Mouse (Mus musculus): ENCODE results near the gene Unc13d.

The Unc13d gene

DNA sequence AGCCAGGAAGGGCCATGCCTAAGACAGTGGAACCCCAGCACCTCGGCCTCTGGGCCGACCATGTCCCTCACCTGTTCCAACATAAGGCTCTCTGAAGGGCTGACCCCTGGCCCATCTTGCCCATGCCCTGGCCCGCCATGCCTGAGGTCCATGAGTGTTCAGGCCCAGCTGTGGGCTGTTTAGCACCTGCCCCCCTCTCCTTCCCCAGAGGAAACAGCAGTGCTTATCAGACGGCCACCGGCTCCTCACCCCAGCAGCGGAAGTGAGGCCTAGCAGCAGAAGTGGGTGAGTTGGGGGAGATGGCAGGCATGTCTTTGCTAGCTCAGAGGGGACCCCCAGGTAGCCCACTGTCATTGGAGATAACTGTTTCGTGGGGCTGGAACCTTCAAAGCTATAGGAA, 925 bp downstream of the Unc13d start:
- DNase-seq, result no peak

DNA sequence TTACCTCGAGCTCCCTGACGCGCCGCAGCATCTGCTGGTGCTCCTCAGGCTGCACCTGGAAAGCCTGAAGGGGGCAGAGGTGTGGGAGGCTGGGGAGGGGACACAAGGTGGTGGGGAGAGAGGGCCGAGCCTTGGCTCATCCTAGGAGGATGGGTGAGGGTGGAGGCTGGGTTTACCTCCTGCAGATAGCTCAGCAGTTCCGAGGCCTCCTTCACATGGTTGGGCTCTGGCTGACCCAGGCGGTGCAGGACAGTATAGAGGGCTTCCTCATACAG, 1.6 kb downstream of the Unc13d start:
- DNase-seq, result no peak

DNA sequence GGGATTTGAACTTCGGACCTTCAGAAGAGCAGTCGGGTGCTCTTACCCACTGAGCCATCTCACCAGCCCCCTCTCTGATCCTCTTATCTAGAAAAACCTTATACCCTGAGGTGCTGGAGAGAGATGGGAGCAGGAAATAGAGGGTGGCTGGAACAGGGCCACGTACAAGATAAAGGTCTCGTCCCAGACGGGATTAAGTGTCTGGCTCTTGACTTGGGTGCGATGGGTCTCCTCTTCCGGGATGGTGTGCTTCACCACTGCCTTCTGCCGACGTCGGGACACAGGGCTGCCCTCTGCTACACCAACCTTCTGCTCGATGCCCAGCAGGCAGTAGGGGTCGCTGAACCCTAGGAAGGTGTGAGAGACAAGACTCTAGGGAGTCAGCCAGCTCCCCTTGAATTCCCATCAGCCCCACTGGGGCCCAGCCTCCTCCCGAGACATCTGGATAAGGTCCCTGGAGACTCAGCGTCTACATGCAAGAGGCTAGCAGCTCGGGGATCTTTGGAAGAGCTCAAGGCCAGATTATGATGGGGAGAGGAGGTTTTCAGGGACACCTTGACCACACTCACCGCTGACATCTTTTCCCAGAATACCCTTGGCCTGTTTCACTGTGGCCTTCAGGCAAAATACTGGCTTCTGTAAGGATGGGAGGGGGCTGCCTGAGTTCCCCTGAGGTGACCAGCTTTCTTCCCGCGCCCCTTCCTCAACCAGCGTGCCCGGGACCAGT, 2.1 kb downstream of the Unc13d start:
- DNase-seq, result no peak

- DNase-seq, result no peak
Measured at GRCm38 (mm10) chr11:116074436-116074991, 3.2 kb downstream of the Unc13d start.

GRCm38 (mm10) chr11:116072608-116073007, 5.2 kb downstream of the Unc13d start:
- no peak for DNase-seq

GRCm38 (mm10) chr11:116071510-116071909, 6.3 kb downstream of the Unc13d start:
- no peak for DNase-seq

DNA sequence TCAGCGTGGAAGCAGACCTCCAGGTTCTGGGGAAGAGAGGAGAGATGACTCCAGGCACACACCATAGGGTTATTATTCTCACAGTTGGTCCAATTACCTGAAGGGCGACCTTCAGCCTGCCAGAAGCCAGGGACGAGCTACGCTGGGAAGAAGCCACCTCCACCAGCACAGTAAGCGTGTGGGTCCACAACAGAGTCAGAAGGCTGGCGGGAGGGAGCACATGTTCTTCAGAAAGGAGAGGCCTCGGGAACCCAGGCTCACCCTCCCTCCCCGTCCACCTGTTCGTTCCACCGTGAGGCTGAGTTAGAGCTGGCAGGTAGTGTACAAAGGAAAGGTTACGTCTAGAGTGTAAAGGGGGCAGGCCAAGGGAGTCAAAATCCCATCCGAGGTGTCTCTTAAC, 12.4 kb downstream of the Unc13d start:
- DNase-seq, result no peak

DNA sequence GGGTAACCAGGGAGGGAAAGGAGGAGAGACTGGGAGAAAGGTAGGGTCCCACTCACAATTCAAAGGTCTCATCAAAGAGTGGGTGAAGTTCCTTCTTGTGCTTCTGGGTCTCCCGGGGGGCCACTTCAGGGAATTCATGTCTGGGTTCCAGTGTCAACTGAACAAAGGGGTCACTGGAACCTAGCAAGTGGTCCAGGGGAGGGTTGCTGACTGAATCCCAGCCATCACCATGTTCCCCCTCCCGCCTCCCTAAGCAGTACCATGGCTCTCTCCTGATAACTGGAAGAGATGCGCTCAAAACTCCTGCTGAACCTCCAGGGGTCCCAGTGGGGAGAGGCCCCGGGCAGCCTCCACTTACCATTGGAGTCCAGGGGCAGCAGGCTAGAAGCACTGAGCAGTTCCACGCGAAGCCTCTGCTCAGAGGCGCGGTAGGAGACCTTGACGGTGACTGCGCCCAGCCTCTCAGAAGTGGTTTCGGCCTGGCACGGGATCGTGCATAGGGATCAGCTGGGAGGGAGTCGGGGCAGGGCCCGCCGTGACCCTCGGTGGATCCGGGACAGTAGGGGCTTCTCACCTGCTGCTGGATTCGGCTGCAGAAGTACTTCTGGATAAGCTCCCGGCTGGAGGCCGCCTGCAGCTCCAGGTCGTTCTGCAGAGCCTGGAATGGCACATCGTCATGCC, 13.4 kb downstream of the Unc13d start:
- DNase-seq, result no peak

- DNase-seq, result no peak
Measured at GRCm38 (mm10) chr11:116063562-116063961, 14.2 kb downstream of the Unc13d start.

DNA sequence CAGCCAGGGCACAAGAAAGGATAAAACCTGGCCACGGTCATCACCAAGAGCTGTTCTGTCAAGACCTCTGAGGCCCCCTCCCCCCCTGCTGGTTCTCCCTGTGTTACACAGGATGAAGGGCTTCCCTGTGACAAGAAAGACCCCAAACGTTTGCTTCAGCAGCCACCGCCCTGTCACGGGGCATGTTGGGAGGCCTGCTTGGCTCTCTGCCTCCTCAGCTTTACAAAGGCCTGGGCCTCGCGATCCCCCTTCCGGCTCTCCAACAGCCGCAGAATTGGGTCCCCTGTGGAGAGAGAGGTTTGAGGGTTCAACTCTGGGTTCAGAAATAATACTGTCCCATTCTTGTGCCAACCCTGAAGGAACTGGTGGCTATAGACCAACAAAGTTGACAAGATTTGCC, 15.2 kb downstream of the Unc13d start:
- DNase-seq, result no peak

DNA sequence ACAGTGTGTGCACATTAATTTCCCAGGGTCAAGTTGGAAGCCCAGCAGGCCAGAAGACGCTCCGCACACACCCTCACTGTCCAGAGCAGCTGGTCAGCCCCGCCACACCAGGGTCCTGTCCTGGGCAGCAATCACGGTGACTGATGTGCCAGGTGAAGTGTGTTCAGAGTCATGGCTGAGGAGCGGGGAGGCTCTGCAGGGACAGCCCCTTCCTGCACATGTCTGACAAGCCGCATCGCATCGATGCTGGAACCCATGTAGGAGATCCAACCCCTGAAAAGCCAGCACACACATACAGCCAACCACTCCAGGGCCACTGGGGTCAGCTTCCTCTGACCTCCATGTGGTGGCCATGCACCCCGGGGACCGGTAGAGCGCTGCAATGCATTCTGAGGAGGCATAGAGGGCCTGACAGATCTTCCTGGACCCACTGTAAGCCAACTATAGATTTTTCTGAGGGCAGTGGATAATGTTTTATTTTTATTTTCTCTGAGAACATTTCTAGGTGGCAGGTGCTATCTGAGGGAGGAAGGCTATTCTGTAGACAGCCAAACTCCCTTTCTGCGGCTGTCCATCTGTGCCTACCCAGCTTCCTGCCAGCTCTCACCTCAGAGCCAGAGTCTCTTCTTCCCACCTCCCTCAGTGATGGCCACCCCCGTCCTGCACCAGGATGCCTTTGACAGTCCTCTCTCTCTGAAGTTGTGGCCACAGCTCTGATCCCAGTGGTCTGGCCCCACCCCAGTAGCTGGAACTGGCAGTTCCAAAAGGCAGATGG, 15.9 kb downstream of the Unc13d start:
- no peak for DNase-seq

- DNase-seq, result no peak
Measured at GRCm38 (mm10) chr11:116060596-116060995, 17.2 kb downstream of the Unc13d start.

- no peak for DNase-seq
Measured at GRCm38 (mm10) chr11:116059691-116060025, 18.1 kb downstream of the Unc13d start.

DNA sequence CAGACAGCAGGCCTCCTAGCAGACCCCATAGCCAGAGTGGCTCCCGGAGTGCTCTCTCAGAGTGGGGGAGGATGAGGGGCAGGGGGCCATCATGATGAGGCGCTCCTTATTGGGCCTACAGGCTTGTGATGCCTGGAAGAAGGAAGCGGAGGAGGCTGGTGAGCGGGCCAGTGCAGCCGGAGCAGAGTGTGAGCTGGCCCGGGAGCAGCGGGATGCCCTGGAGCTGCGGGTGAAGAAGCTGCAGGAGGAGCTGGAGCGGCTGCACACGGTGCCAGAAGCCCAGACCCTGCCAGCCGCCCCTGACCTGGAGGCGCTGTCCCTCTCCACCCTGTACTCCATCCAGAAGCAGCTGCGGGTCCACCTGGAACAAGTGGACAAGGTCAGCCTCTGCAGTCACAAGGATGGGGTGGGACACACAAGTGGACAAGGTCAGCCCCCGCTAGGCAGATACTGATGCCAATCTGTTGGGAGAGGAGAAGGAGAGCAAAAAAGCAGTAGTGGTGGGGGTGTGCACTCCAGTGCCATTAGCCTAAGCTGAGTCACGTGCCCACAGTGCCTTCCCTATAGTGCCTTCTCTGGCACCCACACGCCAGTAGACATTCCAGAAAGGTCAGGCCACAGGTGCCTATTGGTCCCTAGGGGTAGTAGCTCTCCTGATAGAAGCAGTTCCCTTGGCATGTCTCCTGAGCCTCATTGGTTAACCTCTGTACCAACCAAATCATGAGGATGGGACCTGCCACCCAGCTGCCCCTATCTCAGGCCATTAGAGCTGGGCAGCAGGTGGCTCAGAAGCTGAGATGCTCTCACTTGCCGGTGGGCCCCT, 18.7 kb downstream of the Unc13d start:
- DNase-seq, result no peak

DNA sequence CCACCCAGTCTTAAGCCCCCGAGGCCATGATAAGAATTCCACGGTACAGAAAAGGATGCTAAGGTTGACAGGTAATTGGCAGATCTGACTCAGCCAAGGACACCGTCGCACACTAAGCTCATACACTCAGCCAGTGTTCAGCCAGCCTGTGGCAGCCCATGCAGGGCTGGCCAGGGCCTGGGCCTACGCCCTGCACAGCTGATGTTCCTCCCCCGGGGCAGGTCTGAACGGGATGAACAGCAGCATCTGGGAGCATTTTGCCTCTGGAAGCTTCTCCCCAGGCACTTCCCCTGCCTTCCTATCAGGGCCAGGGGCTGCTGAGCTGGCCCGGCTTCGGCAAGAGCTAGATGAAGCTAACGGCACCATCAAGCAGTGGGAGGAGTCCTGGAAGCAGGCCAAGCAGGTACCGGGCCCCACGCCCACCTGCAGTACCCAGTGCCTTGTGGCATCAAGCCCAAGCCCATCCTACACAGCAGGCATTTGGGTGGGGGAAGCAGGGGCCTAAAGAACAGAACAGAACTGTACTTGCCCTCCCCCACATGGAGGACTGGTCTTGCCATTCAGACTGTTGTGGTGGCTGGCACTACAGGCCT, 19.6 kb downstream of the Unc13d start:
- DNase-seq, result no peak

GRCm38 (mm10) chr11:116057237-116057881, 20.4 kb downstream of the Unc13d start:
- no peak for DNase-seq

DNA sequence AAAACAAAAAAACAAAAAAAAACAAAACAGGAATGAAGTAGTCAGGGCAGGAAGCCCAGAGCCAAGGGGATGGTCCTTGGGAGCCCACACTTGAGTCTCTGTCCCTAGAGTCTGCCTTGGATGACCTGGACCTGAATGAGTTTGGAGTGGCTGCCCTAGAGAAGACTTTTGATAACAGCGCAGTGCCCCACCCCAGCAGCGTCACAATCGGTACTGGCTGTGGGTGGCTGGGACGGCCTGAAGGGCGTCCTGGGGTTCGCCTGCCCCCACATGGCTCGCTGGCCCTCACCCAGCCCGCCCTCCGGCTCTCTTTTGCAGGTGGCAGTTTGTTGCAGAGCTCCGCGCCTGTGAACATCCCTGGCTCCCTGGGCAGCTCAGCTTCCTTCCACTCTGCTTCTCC, 21.9 kb downstream of the Unc13d start:
- no peak for DNase-seq

- no peak for DNase-seq
Measured at GRCm38 (mm10) chr11:116053510-116054229, 24.1 kb downstream of the Unc13d start.

- DNase-seq, result no peak
Measured at GRCm38 (mm10) chr11:116050196-116050595, 27.6 kb downstream of the Unc13d start.

GRCm38 (mm10) chr11:116049610-116050009, 28.2 kb downstream of the Unc13d start:
- no peak for DNase-seq

DNA sequence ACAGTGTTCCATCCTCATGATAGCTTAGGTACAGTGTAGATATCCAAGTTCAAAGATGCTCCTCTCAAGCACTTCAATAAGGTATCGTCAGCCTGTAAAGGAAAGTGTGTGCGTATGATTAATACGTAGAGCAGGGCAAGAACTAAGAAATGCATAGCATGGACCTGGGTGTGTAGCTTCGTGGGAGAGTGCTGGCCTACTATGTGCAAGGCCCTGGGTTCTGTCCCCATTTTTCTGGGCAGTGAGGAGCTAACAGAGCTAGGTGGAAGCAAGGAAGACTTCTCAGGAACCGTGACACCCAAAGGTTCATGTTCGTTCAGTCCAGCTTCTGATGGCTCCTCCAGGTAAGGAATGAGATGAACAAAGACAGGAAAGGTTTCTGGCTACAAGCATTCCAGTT, 32.6 kb downstream of the Unc13d start:
- no peak for DNase-seq

Measured in heart, adult 11 months (tissue).